Mouse (Mus musculus) subcutaneous adipose tissue, adult 2 months (tissue): ENCODE data around the gene Lrrc57. TPM values are rescaled to one million over a fixed set of nuclear protein-coding genes. Genes with fewer than 3 reads are reported as not detected.

Source experiments
- polyA plus RNA-seq: library from polyadenylated mRNA; depleted of rRNA; stranded (reverse); fragments of >200 nt; gene quantifications from 2 replicates; pipeline ENCODE4 v1.2.3, GENCODE M21; 2012; ENCODE audit warnings: low replicate concordance; rRNA removed

Lrrc57 gene
- 12.4 and 17.2 TPM in 2 replicates for polyA plus RNA-seq

DNA sequence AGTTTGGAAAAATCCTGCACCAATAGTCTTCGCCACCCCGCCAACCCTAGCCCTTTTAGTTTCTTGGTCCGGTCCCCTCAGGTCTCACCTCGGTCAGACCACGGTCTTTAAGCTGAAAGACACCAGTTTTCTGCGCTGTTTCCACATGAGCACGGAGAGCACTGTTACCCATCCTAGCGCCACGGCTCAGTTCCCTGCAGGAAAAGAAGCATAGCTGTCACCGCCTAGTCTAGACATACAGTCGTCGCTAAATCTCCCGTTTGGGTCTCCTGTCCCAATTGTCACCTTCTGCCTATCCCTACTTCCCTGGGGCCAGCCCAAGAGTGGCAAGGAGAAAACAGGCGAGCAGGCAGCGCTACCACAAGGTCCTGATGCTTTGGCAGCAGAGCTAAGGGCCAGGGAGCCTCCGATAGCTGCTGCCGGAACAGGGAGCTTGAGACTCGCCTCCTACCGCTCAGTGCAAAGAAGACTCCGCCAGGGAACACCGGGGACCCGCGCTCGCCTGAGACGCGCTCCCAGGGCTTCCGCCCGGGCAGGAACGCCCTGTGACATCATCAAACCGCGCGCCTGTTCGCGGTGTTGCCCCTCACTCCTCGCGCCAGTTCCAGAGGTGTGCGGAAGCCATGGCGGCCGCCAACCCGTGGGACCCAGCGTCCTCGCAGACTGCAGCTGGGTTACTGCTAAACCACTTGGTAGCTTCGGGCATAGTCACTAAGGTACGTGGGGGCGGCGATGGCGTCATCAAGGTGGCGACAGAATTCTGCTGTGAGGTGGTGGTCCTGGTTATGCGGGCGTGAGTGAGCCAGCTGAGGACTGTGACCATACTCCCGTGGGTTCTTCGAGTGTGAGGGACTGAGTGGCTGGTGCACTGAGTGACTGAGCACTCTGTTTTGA, at the start of gene Lrrc57, which contains the start of gene Haus2:
Gene Lrrc57, minus strand, starts transcription at position 691 of the 894 bp plus-strand sequence.
Gene Haus2, plus strand, starts transcription at position 554 of the 894 bp plus-strand sequence.

DNA sequence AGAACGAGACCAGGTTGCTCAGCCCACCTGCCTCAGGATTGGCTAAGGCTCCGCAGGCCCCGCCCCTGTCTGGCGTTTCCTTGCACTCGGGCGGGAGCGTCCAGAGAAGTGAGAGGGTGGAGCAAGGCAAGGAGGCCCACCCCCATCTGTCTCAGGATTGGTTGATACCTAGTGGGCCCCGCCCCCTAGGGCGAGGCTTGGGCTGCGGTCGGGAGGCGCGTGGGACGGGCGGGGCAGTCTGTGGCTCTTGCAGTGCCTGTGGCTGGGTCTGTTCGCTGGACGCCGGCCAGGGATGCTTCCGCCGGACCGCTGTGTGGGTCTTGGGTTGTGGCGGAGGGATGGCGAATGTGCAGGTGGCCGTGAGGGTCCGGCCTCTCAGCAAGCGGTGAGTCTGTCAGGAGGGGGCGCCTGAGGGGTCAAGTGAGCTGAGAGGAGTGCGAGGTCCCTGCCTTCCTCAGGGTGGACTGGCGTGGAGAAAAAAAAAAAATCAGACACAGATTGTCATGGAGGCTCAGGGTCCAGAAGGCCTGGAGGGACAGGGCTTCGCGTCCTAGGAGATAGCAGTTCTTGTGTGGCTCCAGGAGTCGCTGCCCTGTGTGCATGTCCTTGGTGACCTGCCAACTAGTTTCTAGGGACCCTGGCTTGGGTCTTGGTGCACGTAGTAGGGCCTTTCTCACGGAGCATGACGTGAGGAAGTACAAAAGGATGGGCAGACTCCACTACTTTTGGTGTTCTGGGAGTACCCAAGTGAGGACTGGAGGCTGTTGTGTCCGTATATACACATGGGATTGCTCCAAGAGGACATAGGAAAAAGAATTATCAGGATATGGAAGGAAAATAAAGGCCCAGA, 19.8 kb upstream of the Lrrc57 start, which contains the start of gene Stard9:
Gene Stard9, plus strand, starts transcription at position 236 of the 850 bp plus-strand sequence.

DNA sequence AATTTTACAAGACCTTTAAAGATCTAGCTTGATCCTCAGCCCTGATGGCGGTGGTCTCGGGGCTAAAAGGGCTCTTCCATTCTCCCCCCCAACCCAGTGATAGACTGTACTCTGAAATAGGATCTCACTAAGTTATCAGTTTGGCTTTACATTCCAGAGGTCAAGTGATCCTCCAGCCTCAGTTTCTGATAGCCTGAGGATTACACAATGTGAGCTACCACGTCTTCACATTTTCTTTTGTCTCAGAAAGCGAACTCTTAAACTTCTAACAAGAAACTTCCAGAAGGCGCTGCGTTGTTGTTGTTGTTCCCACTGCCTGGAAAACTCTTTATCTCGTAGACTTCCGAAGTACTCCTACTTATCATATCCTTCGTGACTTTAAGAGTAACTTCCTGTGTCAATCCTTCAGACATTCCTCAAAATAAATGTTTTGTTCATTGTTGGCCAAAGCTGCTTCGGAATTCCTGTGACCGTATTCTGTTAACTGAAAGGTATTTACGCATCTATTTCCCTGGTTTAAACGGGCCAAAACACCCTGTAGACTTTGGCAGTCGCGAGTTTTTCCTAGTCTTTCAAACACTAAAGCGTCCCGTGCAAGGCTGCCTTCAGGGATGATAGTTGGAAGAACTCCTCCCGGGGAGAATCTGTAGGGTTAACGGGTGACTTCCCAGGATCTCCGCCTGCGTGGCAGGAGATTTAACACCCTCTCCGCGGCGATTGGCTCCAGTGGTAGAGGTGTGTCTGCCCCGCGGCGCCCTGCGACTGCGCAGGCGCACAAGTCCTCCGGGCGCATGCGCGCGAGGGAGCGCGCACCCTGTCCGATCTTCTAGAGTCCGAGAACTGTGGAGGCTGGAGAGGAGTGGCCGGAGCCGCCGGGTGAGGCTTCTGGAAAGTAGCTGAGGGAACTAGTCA, 42.2 kb downstream of the Lrrc57 start, which contains the start of gene Snap23:
Gene Snap23, plus strand, starts transcription at position 786 of the 912 bp plus-strand sequence.

DNA sequence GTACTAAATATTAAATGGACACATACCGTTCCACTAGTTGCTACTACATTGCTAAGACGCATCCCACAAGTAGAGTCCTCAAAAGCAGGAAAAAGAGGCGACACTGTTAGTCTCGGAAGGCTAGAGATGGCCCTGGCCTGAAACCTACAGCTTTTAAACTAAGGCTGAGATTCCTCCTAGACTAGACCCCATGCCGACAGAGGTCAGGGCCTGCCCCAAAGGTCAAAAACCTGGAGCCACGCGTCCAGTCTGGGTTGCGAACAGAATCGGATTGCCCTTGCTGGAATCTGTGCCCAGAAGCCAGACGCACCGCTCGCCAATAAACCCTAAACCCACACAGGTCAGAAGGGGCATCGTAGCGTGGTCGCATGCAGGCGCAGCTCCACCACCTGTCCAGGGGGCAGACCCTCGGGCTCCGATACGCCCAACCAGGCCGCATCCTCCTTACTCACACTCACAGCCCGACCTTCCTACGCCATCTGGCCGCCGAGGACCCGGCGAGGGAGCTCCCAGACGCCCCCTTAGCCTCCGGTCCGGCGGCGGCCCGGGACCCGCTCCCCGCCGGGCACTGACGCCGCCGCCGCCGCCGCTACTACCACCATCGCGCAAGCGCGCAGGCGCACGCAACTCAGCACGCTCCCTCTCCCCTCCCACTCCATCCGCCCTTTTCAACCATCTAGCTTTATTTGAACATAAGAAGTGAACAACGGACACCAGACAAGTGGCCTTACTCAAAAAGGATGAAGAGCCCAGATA, 45.9 kb downstream of the Lrrc57 start, which contains the start of gene Zfp106:
Gene Zfp106, minus strand, starts transcription at position 609 of the 756 bp plus-strand sequence.

Other genes starting within 250 kb of the Lrrc57 start
- gene Ganc, start 205.6 kb downstream of the Lrrc57 start, polyA plus RNA-seq = 31.8 and 33.6 TPM in 2 replicates
- 10.3 and 16.7 TPM in 2 replicates for gene Tmem87a, start 205.4 kb downstream of the Lrrc57 start, polyA plus RNA-seq
- gene Capn3, start 153.5 kb downstream of the Lrrc57 start, polyA plus RNA-seq = 0.44 and 0.87 TPM in 2 replicates
- 65.4 and 74.4 TPM in 2 replicates for gene Zfp106, start 45.7 kb downstream of the Lrrc57 start, polyA plus RNA-seq
- 12.9 and 15.8 TPM in 2 replicates for gene Snap23, start 41.8 kb downstream of the Lrrc57 start, polyA plus RNA-seq
- gene Haus2, start 137 bp downstream of the Lrrc57 start, polyA plus RNA-seq = 4.0 and 5.6 TPM in 2 replicates
- gene Stard9, start 19.6 kb upstream of the Lrrc57 start, polyA plus RNA-seq = 24.0 and 27.3 TPM in 2 replicates
- gene Cdan1, start 240.6 kb upstream of the Lrrc57 start, polyA plus RNA-seq = 21.4 and 28.8 TPM in 2 replicates
- 2.0 and 6.1 TPM in 2 replicates for gene Ttbk2, start 241.1 kb upstream of the Lrrc57 start, polyA plus RNA-seq